8 mouse cellular contexts compared by ENCODE assay signal in the genomic region with DNA sequence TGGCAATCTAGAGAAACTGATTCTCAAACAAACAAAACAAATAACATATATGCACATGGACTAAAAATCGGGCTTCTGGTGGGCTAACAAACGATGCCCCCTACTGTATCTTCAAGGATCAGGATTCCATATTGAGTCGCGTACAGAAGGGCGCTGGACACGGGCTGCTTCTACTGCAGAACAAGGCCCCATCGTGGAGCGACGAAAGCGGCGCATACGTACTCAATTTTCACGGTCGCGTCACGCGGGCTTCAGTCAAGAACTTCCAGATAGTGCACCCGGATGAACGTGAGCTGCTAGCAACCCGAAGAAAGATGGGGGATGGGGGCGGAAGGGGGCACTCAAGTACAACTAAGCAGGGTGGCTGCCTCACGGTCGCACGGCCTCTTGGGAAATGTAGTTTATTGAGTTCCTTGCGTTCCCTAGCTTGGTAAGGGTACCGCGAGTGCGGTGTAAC. TPM values are rescaled to one million over a fixed set of nuclear protein-coding genes. Genes with fewer than 3 reads are reported as not detected.
A peak's percentile ranks its signal among the peaks of the same experiment; 100 is the strongest.
DNase-seq lines count a peak whose midpoint lies in the region; ATAC-seq and TF ChIP-seq lines count a peak whose summit lies in the region.

No protein-coding gene starts in this region.

- H3K36me3 ChIP-seq in intestine, embryonic 15.5 days, result no peaks in the 10 kb centered on the region

- H3K4me1 ChIP-seq in cortical plate, adult 2 months (ENCODE audit: control insufficient read depth, insufficient read depth, low read length), result peaks cover 7% of the 10 kb centered on the region; the same call in 1 of the 2 replicates
- peaks cover 28% of the 10 kb centered on the region for H3K4me1 ChIP-seq in intestine, embryonic 15.5 days (replicated peaks)

- H3K9me3 ChIP-seq in intestine, embryonic 15.5 days, result no peaks in the 10 kb centered on the region

- peak; percentile 77 to 81 for DNase-seq in gastrocnemius, postnatal 36 days
- peak; percentile 91 to 96 for DNase-seq in left cerebral cortex, postnatal 25 days (ENCODE audit: low spot score in 2 of 2)
- peak; percentile 93 for DNase-seq in mesoderm, embryonic 11.5 days (ENCODE audit: low read depth, low spot score)
- peak; percentile 86 for DNase-seq in right cerebral cortex, postnatal 25 days
- peak; percentile 80 to 84 for DNase-seq in urinary bladder, postnatal 36 days (ENCODE audit: low spot score in 2 of 2)

- peak; percentile 67; the same call in 1 of the 2 replicates for TF ChIP-seq POLR2A in cortical plate, adult 2 months (IDR thresholded peaks at IDR 0.05; ENCODE audit: extremely low read depth, insufficient read depth, low read length)

- peak overlapping the region; percentile 62 for H3K4me2 ChIP-seq in intestine, embryonic 15.5 days (replicated peaks)

- peak; percentile 63 for ATAC-seq in activated CD4-positive, CD25-positive, alpha-beta regulatory T cell, adult 4 months
- ATAC-seq in intestine, embryonic 15.5 days, result peak; percentile 58

- under 1% methylated on average over 28 of the region's 28 CpGs for WGBS in intestine, embryonic 15.5 days

- H3K9ac ChIP-seq in intestine, embryonic 15.5 days, result peak overlapping the region; percentile 58

- no peak for TF ChIP-seq CTCF in cortical plate, adult 2 months (IDR thresholded peaks at IDR 0.05; ENCODE audit: extremely low read depth, insufficient read depth, low read length)

- H3K27ac ChIP-seq in cortical plate, adult 2 months (ENCODE audit: insufficient read depth, low read length), result no peak overlapping the region
- H3K27ac ChIP-seq in intestine, embryonic 15.5 days, result peak overlapping the region; percentile 88

- intact Hi-C loops in gastrocnemius, postnatal 36 days (cut with DNase I), result no loop called here
- intact Hi-C loops in left cerebral cortex, postnatal 25 days (cut with DNase I), result loop anchor here (5.0 kb wide), 1 partner anchor 44 kb away; no protein-coding TSS in a partner anchor

- no peaks in the 10 kb centered on the region for H3K27me3 ChIP-seq in intestine, embryonic 15.5 days (replicated peaks)

- H3K4me3 ChIP-seq in cortical plate, adult 2 months (ENCODE audit: insufficient read depth, low read length), result peak overlapping the region; percentile 32
- H3K4me3 ChIP-seq in intestine, embryonic 15.5 days (replicated peaks), result peak overlapping the region; percentile 54

RNA-seq across cellular contexts. Expression of a gene that starts 4.3 kb away (rescaled TPM):
- 10 to 100 TPM; 27.5 to 33.4 TPM for polyA plus RNA-seq in activated CD4-positive, CD25-positive, alpha-beta regulatory T cell, adult 4 months (2017; shearing (Covaris generic))
- polyA plus RNA-seq in cortical plate, adult 2 months (2012; rRNA removed), result 19.4 and 20.0 TPM in 2 replicates
- total RNA-seq in gastrocnemius, postnatal 36 days (2021), result 10 to 100 TPM; 22.9 to 25.3 TPM
- polyA plus RNA-seq in intestine, embryonic 15.5 days (2015; fragmentation: Nextera tagmentation; extraction: Ambion mirVana), result 16.5 and 17.0 TPM in 2 replicates
- total RNA-seq in left cerebral cortex, postnatal 25 days (2021), result 10 to 100 TPM; 22.0 to 22.2 TPM

RNA-seq across cellular contexts. Expression of a gene that starts 4.4 kb away (rescaled TPM):
- polyA plus RNA-seq in activated CD4-positive, CD25-positive, alpha-beta regulatory T cell, adult 4 months (2017; shearing (Covaris generic)), result under 1 TPM in 1 of 2 experiments, not detected in 1; 0.79 TPM
- polyA plus RNA-seq in cortical plate, adult 2 months (2012; rRNA removed), result 5.1 and 6.3 TPM in 2 replicates
- total RNA-seq in gastrocnemius, postnatal 36 days (2021), result 1 to 10 TPM; 3.0 to 4.8 TPM
- 0.83 and 1.5 TPM in 2 replicates for polyA plus RNA-seq in intestine, embryonic 15.5 days (2015; fragmentation: Nextera tagmentation; extraction: Ambion mirVana)
- total RNA-seq in left cerebral cortex, postnatal 25 days (2021), result 1 to 10 TPM; 1.2 to 2.7 TPM

RNA-seq across cellular contexts. Expression of a gene that starts 11.6 kb away (rescaled TPM):
- 100 to 1,000 TPM; 103 to 130 TPM for polyA plus RNA-seq in activated CD4-positive, CD25-positive, alpha-beta regulatory T cell, adult 4 months (2017; shearing (Covaris generic))
- 88.2 and 99.6 TPM in 2 replicates for polyA plus RNA-seq in cortical plate, adult 2 months (2012; rRNA removed)
- total RNA-seq in gastrocnemius, postnatal 36 days (2021), result 10 to 100 TPM; 48.6 to 65.4 TPM
- 209 and 229 TPM in 2 replicates for polyA plus RNA-seq in intestine, embryonic 15.5 days (2015; fragmentation: Nextera tagmentation; extraction: Ambion mirVana)
- 100 to 1,000 TPM; 103 to 105 TPM for total RNA-seq in left cerebral cortex, postnatal 25 days (2021)

RNA-seq across cellular contexts. Expression of a gene that starts 32.9 kb away (rescaled TPM):
- polyA plus RNA-seq in activated CD4-positive, CD25-positive, alpha-beta regulatory T cell, adult 4 months (2017; shearing (Covaris generic)), result not detected
- 0.45 and 0.54 TPM in 2 replicates for polyA plus RNA-seq in cortical plate, adult 2 months (2012; rRNA removed)
- 1 to 10 TPM; 1.9 to 2.8 TPM for total RNA-seq in gastrocnemius, postnatal 36 days (2021)
- polyA plus RNA-seq in intestine, embryonic 15.5 days (2015; fragmentation: Nextera tagmentation; extraction: Ambion mirVana), result 2.1 and 2.8 TPM in 2 replicates
- under 1 TPM in 1 of 2 experiments, not detected in 1; 0.25 TPM for total RNA-seq in left cerebral cortex, postnatal 25 days (2021)

RNA-seq across cellular contexts. Expression of a gene that starts 33.2 kb away (rescaled TPM):
- 1 to 10 TPM in 1 of 2 experiments, under 1 TPM in 1; 0.61 to 1.3 TPM for polyA plus RNA-seq in activated CD4-positive, CD25-positive, alpha-beta regulatory T cell, adult 4 months (2017; shearing (Covaris generic))
- 5.9 and 6.5 TPM in 2 replicates for polyA plus RNA-seq in cortical plate, adult 2 months (2012; rRNA removed)
- 10 to 100 TPM; 11.4 to 12.8 TPM for total RNA-seq in gastrocnemius, postnatal 36 days (2021)
- polyA plus RNA-seq in intestine, embryonic 15.5 days (2015; fragmentation: Nextera tagmentation; extraction: Ambion mirVana), result 2.6 and 2.7 TPM in 2 replicates
- 1 to 10 TPM; 2.7 to 4.0 TPM for total RNA-seq in left cerebral cortex, postnatal 25 days (2021)
